Mouse (Mus musculus) bone marrow, adult 2 months (tissue): ENCODE measurements at regions not wholly inside any gene's neighbourhood (a gene's known extent, or its start where the extent isn't known, plus 50 kb on each side); places are given as distances from the start of the nearest gene placed in this dataset.

ENCODE experiments used
- CTCF ChIP-seq: fragments of 200-500 bp; IDR thresholded peaks from 2 replicates; pipeline ENCODE4 v1.5.1; 2011; ENCODE audit warnings: low read length, control low read depth; ENCODE audit not compliant: control insufficient read depth, insufficient read depth
- POLR2A ChIP-seq: fragments of 200-500 bp; IDR thresholded peaks from 2 replicates; pipeline ENCODE4 v1.6.1; 2011; ENCODE audit warnings: low read depth, mild to moderate bottlenecking, control low read depth, low read length, borderline replicate concordance; ENCODE audit not compliant: control insufficient read depth

DNA sequence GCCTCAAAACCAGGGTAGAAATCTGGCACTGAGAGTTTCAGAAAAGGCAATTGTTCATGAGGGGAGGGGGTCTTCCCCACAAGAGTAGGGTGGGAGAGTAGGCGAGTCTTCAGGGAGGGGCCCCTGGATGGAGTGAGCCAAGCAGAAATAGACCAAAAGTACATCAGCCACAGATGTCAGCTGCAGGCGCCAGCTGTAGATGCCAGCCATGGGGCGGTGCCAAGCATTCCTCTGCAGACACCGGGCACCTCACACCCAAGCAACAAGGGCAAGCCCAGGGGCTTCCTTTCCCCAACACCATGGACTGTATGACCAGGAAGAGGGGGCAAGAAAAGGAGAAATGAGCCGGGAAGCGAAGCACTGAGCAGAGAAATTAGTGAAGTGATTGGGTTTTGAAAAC is 613.9 kb upstream of the 2610301B20Rik start:
- TF ChIP-seq CTCF: no peak
- TF ChIP-seq POLR2A: no peak
